Mouse (Mus musculus) bone marrow, adult 2 months (tissue): Measurements from ENCODE around the gene Rtn3.

ENCODE experiments used
- CTCF ChIP-seq: fragments of 200-500 bp; IDR thresholded peaks from 2 replicates; pipeline ENCODE4 v1.5.1; 2011; ENCODE audit warnings: low read length, control low read depth; ENCODE audit not compliant: control insufficient read depth, insufficient read depth
- POLR2A ChIP-seq: fragments of 200-500 bp; IDR thresholded peaks from 2 replicates; pipeline ENCODE4 v1.6.1; 2011; ENCODE audit warnings: low read depth, mild to moderate bottlenecking, control low read depth, low read length, borderline replicate concordance; ENCODE audit not compliant: control insufficient read depth

DNA sequence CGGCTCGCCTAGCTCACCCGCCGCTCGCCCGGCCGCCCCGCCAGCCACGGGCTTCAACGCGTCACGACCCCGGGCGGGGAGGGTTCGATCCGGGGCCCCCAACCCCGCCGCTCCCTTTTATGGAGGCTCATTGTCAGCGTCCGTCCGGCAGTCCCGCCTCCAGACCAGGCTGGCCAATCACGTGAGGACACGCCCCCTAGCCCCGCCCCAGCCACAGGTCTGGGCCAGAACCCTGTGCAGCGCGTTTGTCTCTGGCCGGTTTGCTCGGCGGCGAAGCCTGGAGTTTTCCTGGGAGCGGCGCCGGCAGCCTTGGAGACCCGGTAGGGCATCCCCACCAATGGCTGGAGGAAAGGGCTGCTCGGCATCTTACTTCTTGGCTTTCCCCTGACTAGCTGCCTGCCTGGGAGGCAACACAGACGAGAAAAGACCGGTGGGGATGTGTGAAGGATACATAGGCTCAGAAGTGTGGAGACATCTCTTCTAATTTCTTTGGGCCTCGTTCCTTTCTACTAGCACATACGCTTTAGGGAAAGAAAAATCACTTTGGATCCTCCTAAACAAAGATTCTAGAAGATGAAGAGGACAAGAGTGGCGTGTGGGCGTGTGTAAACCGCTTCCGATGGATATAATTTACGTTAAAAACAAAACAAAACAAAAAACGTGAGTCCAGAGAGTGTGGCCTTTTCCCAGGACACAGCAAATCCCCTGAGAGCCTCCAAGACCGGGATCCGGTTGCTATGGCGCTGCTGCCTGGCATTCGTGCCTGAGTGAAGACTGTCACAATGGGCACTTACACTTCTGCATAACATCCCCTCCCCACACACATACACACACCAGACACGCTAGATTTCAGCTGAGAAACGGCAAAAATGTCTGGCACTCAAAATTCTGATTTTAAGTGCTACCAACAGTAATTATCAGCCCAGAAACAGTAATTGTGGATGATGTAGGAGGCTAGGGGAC is 99.9 kb downstream of the Rtn3 start, which contains the start of gene Spindoc:
- TF ChIP-seq POLR2A (0 out of 2 replicates have a peak, but pooled peaks have one; percentile 30), CTCF (no peak)
